Comparison of ENCODE assay signal across 8 mouse cellular contexts in genomic region chr6:52175864-52176263, GRCm38 (mm10). TPM values are rescaled to one million over a fixed set of nuclear protein-coding genes. Genes with fewer than 3 reads are reported as not detected.
DNase-seq lines count a peak whose midpoint lies in the region; ATAC-seq lines count a peak whose summit lies in the region.
"Had no signal": no experiment of that assay in that cellular context is flagged by ENCODE, and none has a peak within 500 bp of the region (broad histone marks: within the 10 kb centered on the region; RNA-seq: fewer than 3 reads in every experiment).

No protein-coding gene starts in this region.

- H3K27me3 ChIP-seq in intestine, embryonic 16.5 days (replicated peaks; ENCODE audit: control insufficient read depth, insufficient read depth, low read length): 0 out of 2 replicates have a peak, but pooled peaks cover 3% of the 10 kb centered on the region
- peaks cover 94% of the 10 kb centered on the region for H3K27me3 ChIP-seq in liver, embryonic 16.5 days (ENCODE audit: control insufficient read depth, insufficient read depth, low read depth, low read length)

- H3K4me1 ChIP-seq in intestine, embryonic 16.5 days (ENCODE audit: control insufficient read depth, insufficient read depth, low read length): peaks cover 35% of the 10 kb centered on the region
- peaks cover 3% of the 10 kb centered on the region; the same call in 1 of the 2 replicates for H3K4me1 ChIP-seq in liver, embryonic 16.5 days (ENCODE audit: control insufficient read depth, low read depth, low read length)

- H3K9me3 ChIP-seq in intestine, embryonic 16.5 days (ENCODE audit: control insufficient read depth, low read length): no peaks in the 10 kb centered on the region
- no peaks in the 10 kb centered on the region for H3K9me3 ChIP-seq in liver, embryonic 16.5 days (replicated peaks; ENCODE audit: control insufficient read depth, low read length)

- ATAC-seq in intestine, embryonic 16.5 days: peak; percentile 49
- ATAC-seq in liver, embryonic 16.5 days (ENCODE audit: low read depth): no peak
- ATAC-seq in activated CD4-positive, CD25-positive, alpha-beta regulatory T cell, adult 4 months: no peak
- no peak for ATAC-seq in frontal cortex, adult (ENCODE audit: low TSS enrichment)

- peak overlapping the region; percentile 63 for H3K4me3 ChIP-seq in intestine, embryonic 16.5 days (ENCODE audit: low read length)
- peak overlapping the region; percentile 33 for H3K4me3 ChIP-seq in liver, embryonic 16.5 days (ENCODE audit: low read depth, low read length)

- peak overlapping the region; percentile 79 for H3K9ac ChIP-seq in intestine, embryonic 16.5 days (ENCODE audit: low read depth, low read length)
- no peak overlapping the region for H3K9ac ChIP-seq in liver, embryonic 16.5 days (ENCODE audit: low read depth, low read length)

- WGBS in intestine, embryonic 16.5 days: 1% methylated on average over 12 of the region's 35 CpGs
- WGBS in liver, embryonic 16.5 days (ENCODE audit: insufficient replicate concordance): 1% methylated on average over 14 of the region's 35 CpGs

- peak overlapping the region; percentile 96 for H3K27ac ChIP-seq in intestine, embryonic 16.5 days (ENCODE audit: low read length)
- H3K27ac ChIP-seq in liver, embryonic 16.5 days (ENCODE audit: low read length): no peak overlapping the region

- DNase-seq in NIH3T3 (ENCODE audit: low read depth): peak; percentile 72
- DNase-seq in adrenal gland, postnatal 36 days: peak; percentile 63 to 82
- no peak for DNase-seq in layer of hippocampus, postnatal 14 days (ENCODE audit: low spot score in 2 of 2)

- H3K4me2 ChIP-seq in intestine, embryonic 16.5 days (ENCODE audit: low read depth, low read length): peak overlapping the region; percentile 82
- H3K4me2 ChIP-seq in liver, embryonic 16.5 days (ENCODE audit: low read depth, low read length): no peak overlapping the region

- H3K36me3 ChIP-seq in intestine, embryonic 16.5 days (ENCODE audit: control insufficient read depth, insufficient read depth, low read length): no peaks in the 10 kb centered on the region
- no peaks in the 10 kb centered on the region for H3K36me3 ChIP-seq in liver, embryonic 16.5 days (ENCODE audit: control insufficient read depth, insufficient read depth)

RNA-seq across cellular contexts. Expression of gene 5730596B20Rik, which starts 1.4 kb away (rescaled TPM):
- under 1 TPM; 0.10 to 0.40 TPM for total RNA-seq in adrenal gland, postnatal 36 days (2021)
- 1.5 TPM in 2 replicates for polyA plus RNA-seq in intestine, embryonic 16.5 days (2015; fragmentation: Nextera tagmentation; extraction: Ambion mirVana)
- 0.04 and 0.05 TPM in 2 replicates for polyA plus RNA-seq in liver, embryonic 16.5 days (2015; fragmentation: Nextera tagmentation; extraction: Ambion mirVana)
- not detected for total RNA-seq in layer of hippocampus, postnatal 14 days (2021)
- polyA plus RNA-seq in activated CD4-positive, CD25-positive, alpha-beta regulatory T cell, adult 4 months (2017; shearing (Covaris generic)): not detected
- polyA plus RNA-seq: frontal cortex, adult 2 months had no signal

RNA-seq across cellular contexts. Expression of gene Hoxa2, which starts 11.2 kb away (rescaled TPM):
- total RNA-seq in adrenal gland, postnatal 36 days (2021): 1 to 10 TPM; 1.7 to 1.9 TPM
- polyA plus RNA-seq in intestine, embryonic 16.5 days (2015; fragmentation: Nextera tagmentation; extraction: Ambion mirVana): 5.0 and 5.1 TPM in 2 replicates
- 0.22 and 0.44 TPM in 2 replicates for polyA plus RNA-seq in liver, embryonic 16.5 days (2015; fragmentation: Nextera tagmentation; extraction: Ambion mirVana)
- total RNA-seq in layer of hippocampus, postnatal 14 days (2021): not detected
- polyA plus RNA-seq in activated CD4-positive, CD25-positive, alpha-beta regulatory T cell, adult 4 months (2017; shearing (Covaris generic)): not detected
- polyA plus RNA-seq: frontal cortex, adult 2 months had no signal

RNA-seq across cellular contexts. Expression of gene Hoxa4, which starts 15.7 kb away (rescaled TPM):
- 1 to 10 TPM; 2.6 to 3.1 TPM for total RNA-seq in adrenal gland, postnatal 36 days (2021)
- polyA plus RNA-seq in intestine, embryonic 16.5 days (2015; fragmentation: Nextera tagmentation; extraction: Ambion mirVana): 1.7 and 2.4 TPM in 2 replicates
- polyA plus RNA-seq in liver, embryonic 16.5 days (2015; fragmentation: Nextera tagmentation; extraction: Ambion mirVana): 0.07 and 0.13 TPM in 2 replicates
- not detected for total RNA-seq in layer of hippocampus, postnatal 14 days (2021)
- not detected for polyA plus RNA-seq in activated CD4-positive, CD25-positive, alpha-beta regulatory T cell, adult 4 months (2017; shearing (Covaris generic))
- polyA plus RNA-seq: frontal cortex, adult 2 months had no signal

RNA-seq across cellular contexts. Expression of gene Hoxa1, which starts 17.7 kb away (rescaled TPM):
- total RNA-seq in adrenal gland, postnatal 36 days (2021): under 1 TPM; 0.23 to 0.70 TPM
- 0.72 and 0.88 TPM in 2 replicates for polyA plus RNA-seq in intestine, embryonic 16.5 days (2015; fragmentation: Nextera tagmentation; extraction: Ambion mirVana)
- 0.20 TPM in 2 replicates for polyA plus RNA-seq in liver, embryonic 16.5 days (2015; fragmentation: Nextera tagmentation; extraction: Ambion mirVana)
- total RNA-seq in layer of hippocampus, postnatal 14 days (2021): not detected
- not detected for polyA plus RNA-seq in activated CD4-positive, CD25-positive, alpha-beta regulatory T cell, adult 4 months (2017; shearing (Covaris generic))

RNA-seq across cellular contexts. Expression of gene Hoxa5, which starts 28.5 kb away (rescaled TPM):
- total RNA-seq in adrenal gland, postnatal 36 days (2021): 10 to 100 TPM; 14.7 to 27.8 TPM
- polyA plus RNA-seq in intestine, embryonic 16.5 days (2015; fragmentation: Nextera tagmentation; extraction: Ambion mirVana): 15.3 and 15.5 TPM in 2 replicates
- 0.26 and 0.68 TPM in 2 replicates for polyA plus RNA-seq in liver, embryonic 16.5 days (2015; fragmentation: Nextera tagmentation; extraction: Ambion mirVana)
- total RNA-seq in layer of hippocampus, postnatal 14 days (2021): not detected
- polyA plus RNA-seq in activated CD4-positive, CD25-positive, alpha-beta regulatory T cell, adult 4 months (2017; shearing (Covaris generic)): not detected
- polyA plus RNA-seq: frontal cortex, adult 2 months had no signal

Comparison
In these comparisons a context has a peak if more than half of its experiments do, and no peak if none do; other contexts are left out.
1. DNase-seq: peak in NIH3T3 (single experiment) and adrenal gland, postnatal 36 days (2 of 2); none in layer of hippocampus, postnatal 14 days (0 of 2).